Mouse (Mus musculus) kidney, postnatal 25 days (tissue): Measurements from ENCODE around the gene Tril.

Source experiments
- DNase-seq, 2 experiments: peaks; one replicate each; pipeline ENCODE4 v3.0.0; 2021; ENCODE audit warnings: mixed read lengths in 2 of 2

Gene Tril

GRCm38 (mm10) chr6:53820486-53820985 is at the start of gene Tril:
Tril (minus strand) TSS chr6:53820830.
- DNase-seq: peak; percentile 73 to 81

DNA sequence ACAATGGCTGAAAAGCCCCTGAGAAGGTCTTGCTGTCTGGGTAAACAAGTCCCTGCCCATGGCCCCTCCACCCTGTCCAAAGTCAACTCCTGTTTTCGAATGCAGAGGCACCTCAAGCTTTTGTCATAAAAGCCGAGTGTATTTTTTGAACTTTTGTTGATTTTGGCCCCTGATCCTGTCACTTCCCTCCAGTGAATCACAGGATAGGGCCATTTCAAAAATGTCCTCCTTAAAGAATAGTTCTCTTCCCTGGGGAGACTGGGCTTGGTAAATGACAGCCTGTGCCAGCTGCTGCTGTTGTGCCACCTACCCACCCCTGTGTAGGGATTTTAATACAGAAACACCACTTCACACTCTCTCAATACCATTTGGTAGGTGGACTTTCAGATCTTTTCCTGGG is 42.4 kb upstream of the Tril start:
- no peak for DNase-seq

GRCm38 (mm10) chr6:53859106-53859505 is 38.5 kb upstream of the Tril start:
- no peak for DNase-seq

- no peak for DNase-seq
These were observed 37.2 kb upstream of the Tril start for GRCm38 (mm10) chr6:53857822-53858221.

GRCm38 (mm10) chr6:53856775-53857174 is 36.1 kb upstream of the Tril start:
- no peak for DNase-seq

DNA sequence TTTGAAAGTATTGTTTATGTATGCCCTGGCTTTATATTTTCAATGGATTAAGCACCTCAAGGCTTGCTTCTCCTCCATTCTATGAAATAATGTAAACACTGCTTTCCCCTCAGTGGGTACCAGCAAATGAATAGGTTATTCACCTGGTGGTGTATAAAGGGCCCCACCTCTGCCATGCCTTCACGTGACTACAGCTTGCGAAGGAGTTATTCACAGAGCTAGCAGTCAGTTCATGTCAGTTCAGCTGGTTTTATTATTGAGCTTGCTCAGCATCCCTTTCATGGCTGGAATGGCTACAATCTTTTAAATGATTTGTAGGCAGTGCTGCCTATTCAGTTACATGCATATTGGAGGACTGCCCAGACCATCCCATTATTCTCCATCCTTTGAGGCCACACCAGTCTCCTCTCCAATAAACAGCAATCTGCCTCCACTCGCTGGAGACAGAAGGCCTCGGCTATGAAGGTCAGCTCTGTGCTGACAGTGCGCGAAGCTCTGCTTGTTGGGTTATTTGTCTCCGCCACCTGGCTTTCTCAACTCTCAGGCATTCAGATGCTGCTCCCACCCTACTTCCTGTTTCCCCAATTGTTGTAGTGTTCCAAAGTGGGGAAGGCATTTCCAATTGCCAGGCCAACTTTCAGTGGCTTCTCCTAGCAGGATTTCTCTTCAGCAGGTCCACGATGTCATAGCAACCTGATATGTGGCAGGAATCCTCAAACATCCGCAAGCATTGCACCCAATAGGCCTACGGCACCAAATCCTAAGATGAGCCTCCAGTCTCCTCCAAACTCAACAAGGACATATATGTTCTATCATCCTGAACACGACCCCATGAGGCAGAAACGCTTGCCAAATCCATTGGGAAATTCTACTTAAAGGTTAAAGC is 34.6 kb upstream of the Tril start:
- DNase-seq: peak; percentile 35 to 44

- DNase-seq: no peak
These were observed 33.6 kb upstream of the Tril start for GRCm38 (mm10) chr6:53854226-53854625.

DNA sequence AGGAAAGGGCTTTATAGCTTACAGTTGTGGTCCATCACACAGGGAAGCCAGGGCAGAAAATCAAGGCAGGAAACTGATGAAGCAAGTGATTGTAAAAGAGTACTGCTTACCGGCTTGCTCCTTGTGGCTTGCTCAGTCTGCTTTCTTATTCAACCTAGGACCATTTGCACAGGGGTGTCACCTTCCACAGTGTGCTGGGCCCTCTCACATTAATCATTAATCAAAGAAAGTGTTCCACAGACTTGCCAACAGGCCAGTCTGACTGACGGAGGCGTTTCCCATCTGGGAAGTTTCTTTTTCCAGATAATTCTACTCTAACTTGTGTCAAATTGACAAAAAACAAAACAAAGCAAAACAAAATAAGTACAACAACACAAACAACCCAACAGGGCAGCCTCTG is 32.9 kb upstream of the Tril start:
- DNase-seq: peak in 1 of 2 experiments; percentile 40

GRCm38 (mm10) chr6:53844626-53845025 is 24.0 kb upstream of the Tril start:
- DNase-seq: no peak

DNA sequence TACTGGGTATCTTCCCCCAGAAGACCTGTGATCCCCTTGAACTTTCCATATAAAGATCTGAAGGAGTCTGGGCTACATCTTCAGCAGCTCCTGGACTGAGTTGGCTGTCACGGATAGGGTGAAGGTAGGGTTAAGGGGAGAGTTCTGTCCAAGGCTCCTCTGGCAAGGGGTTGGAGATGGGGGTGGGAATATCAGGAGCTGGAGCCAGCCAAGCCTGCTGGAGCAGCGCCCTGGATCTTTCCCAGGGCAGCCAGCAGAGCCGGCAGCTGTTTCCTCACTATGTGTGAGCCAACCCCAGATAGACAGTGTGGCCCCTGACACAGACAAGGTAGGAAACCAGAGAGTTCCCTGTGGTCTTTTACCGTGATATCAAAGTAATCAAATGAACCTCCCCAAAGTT is 4.6 kb upstream of the Tril start:
- DNase-seq: peak; percentile 40 to 63

- DNase-seq: peak in 1 of 2 experiments; percentile 32
These were observed 441 bp upstream of the Tril start for GRCm38 (mm10) chr6:53821041-53821501.

DNA sequence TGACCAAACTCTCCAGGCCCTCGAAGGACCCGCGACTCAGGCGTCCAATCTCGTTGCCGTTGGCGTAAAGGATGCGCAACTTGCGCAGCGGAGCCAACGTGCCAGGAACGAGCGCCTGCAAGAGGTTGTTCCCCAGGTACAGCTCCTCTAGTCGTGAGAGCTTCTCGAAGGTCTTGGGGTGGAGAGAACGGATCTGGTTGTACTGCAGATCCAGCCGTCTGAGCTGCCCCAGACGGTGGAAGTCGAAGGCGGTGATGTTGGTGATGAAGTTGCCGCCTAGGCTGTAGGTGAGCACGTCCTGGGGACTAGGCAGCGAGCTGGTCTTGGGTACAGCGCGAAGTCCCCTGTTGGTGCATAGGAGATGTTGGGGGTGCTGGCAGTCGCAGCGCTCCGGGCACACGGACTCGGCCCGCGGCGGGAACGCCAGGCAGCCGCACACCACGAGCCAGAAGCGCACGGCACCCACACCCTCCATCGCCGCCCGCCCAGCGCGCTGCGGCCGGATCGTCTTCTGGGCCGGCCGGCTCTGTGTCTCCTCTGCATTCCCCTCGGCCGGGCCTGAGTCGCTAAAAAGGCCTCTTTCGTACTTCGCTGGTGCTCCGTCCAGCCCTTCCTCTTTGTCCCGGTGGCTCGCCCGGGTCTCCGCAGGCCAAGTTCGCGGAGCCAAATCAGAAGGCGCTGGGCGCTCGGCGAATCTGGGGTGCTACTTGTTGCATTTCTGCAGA is 707 bp downstream of the Tril start:
- peak; percentile 30 to 40 for DNase-seq

DNA sequence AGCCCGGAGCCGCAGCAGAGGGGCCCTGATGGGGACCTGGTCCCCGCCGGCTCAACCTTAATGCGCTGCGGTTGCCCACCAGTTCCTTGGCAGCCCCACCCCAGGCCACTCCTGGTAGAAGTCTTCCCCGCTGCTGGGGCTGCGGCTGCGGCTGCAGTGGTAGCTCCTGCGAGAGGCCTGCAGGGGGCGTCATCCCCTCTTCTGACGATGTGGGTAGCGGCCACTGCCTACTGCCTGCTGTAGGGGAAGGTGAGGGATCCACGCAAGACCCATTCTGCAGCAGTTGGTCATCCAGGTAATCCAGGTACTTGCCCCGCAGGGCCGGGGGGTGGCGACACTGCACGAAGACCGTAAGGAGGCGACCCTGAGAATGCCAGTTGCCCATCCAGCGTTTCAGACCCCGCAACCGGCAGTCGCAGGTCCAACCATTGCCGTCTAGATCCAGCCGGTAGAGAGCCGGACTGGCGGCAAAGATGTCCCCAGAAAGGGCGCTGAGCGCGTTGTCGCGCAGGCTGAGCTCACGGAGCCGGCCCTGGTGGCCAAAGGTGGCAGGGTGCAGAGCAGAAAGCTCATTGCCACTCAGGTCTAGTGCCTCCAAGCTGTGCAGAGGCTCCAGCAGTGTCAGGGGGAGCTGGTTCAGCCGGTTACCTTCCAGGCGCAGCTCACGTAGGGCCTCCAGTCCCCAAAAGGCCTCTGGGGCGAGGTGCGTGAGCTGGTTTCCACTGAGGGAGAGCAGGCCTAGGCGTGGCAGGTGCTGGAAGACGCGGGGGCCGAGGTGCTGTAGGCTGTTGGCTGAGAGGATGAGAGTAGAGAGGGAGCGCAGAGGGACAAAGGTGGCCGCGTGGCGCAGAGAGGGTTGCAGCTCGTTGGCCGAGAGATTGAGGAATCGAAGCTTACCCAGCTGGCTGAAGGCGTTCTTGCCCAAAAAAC is 1.6 kb downstream of the Tril start:
- DNase-seq: peak; percentile 65 to 67

DNA sequence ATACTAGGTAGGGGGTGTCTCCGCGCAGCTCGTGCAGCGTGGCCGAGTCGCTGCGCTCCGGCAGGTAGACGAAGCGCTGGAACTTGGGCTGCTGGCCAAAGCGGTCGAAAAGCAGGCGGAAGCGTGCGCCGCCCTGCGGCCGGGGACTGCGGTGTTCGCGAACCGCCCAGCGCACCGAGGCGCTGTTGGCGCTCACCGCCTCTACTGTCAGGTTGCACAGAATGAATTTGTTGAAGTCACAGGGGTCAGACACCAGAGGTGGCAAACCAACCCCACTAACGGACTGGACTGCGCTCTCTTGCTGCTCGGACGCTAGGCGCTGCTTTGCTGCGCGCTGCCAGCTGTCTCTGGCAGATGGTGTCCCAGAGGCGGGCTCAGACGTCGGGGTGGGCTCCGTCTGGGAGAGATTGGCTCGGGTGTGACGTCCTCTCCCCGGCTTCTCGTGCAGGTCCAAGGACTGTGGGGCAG is 2.3 kb downstream of the Tril start:
- peak; percentile 85 for DNase-seq

GRCm38 (mm10) chr6:53817763-53818174 is 2.9 kb downstream of the Tril start:
- peak; percentile 15 to 58 for DNase-seq

DNA sequence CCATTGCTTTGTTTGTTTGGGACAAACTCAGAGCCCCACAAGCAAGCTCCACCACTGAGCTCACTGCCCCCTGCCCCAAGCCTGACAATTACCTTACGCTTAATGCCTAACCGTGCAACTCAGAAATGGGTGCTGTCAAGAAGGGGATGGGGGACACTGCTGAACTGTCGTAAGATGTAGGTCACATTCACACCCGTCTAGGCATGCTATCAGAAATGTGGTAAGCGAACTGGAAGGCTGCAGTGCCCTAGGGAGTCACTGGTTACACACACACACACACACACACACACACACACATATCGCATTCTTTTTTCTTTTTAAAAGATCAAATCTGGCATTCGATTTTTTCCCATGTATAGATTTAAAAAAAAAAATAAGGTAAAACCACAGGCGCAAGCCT is 4.0 kb downstream of the Tril start:
- no peak for DNase-seq

- no peak for DNase-seq
These were observed 4.9 kb downstream of the Tril start for GRCm38 (mm10) chr6:53815691-53816090.

DNA sequence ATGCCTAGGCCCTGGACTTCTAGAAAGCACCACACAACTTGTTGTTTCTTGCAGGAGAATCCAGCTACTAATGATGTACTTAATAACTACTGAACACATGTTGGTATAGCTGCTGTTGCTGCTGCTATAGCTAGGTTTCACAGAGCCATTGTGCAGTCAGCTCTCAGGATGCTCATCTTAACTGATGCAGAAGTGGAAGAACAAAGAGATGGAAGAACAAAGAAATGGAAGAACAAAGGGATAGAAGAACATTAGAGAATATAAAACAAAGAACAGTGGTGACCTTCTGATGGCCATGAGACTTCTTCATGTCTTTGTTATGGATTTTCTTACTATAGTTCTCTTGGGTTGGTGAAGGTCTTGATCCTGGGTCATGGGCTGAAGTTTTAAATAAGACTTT is 6.4 kb downstream of the Tril start:
- DNase-seq: no peak

- no peak for DNase-seq
These were observed 8.4 kb downstream of the Tril start for GRCm38 (mm10) chr6:53812242-53812641.

DNA sequence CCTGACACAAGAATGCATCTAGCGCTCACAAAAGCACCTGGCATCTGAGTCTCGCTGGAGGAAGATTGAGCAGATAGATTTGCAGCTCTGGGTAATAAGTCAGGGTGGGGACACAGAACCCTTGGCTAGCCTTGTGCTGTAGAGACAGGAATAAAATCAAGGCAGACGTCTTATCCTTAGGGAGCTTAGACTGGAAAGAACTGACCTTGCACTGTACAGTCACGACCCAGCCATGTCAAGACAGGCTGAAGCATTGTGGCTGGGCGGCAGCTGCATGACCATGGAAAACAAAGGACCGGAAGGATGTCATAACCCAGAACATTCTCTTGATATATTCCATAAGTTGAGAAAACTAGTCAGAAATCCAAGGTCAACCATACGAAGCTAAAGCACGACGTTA is 11.8 kb downstream of the Tril start:
- DNase-seq: peak in 1 of 2 experiments; percentile 43

DNA sequence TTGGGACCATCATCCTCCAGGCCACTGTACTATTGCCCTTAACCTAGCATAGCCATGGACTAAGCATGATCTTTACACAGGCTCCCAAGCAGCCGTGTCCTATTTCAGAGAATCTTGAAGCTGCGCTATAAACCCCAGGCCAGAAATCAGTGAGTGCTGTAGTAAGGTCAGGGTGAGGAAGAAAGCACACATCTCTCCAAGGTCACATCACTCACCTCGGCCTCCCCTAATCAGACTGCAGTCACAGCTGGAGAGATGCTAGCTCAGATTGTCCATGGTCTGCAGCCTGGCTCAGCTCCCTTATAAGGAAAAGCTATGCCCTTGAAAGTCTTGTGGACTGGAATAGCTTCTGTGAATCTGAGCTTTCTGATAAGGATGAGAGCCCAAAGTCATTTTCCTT is 13.4 kb downstream of the Tril start:
- no peak for DNase-seq

DNA sequence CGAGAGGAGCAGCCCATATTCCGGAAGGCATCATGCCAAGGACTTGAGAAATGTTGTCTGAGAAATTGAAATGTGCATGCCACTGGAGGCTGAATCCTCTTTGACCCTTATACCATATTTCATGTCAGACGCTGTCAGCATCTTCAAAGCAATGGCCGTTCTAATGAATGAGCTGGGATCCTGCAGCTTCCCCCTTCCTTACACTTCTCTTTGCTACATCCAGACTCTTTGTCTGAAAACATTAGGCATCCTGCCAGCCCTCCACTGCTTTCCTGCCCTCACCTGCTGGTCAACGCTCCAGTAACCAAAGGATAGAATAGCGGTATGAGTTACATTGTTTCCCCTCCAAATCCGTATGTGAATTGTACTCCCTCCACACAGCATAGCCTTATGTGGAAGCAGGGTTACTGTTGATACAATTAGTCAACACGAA is 14.0 kb downstream of the Tril start:
- DNase-seq: peak; percentile 44 to 56
